Mouse (Mus musculus) cerebellum, postnatal 4 days (tissue): ENCODE measurements around the gene B3galnt2.
"Not testable (repeated sequence)": the region's sequence is repeated elsewhere in the genome, so short reads cannot be mapped to it uniquely, and the experiment has no call there.

ENCODE experiments used
- DNase-seq, 2 experiments: peaks; one replicate each; pipeline ENCODE4 v3.0.0; 2022; ENCODE audit warnings: low spot score in 2 of 2, mixed read lengths in 1 of 2

Gene B3galnt2

DNA sequence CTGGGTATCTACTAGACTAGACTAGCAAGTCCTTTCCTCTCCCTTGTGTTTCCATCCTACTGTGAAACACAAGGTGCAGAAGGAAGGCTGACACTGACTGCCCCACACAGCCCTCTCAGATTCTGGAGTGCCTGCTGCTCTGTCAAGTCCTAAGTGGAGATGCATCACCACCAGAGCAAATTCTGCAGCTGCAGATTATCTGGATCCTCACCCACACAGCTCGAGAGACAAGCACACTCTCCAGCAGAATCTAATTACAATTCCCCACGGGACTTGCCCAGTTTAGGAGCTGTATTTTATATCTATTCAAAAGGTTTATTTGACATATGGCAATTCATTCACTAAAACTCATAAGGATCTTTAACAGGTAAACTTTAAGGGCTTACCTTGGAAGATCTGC is 51.8 kb downstream of the B3galnt2 start:
- no peak for DNase-seq

DNA sequence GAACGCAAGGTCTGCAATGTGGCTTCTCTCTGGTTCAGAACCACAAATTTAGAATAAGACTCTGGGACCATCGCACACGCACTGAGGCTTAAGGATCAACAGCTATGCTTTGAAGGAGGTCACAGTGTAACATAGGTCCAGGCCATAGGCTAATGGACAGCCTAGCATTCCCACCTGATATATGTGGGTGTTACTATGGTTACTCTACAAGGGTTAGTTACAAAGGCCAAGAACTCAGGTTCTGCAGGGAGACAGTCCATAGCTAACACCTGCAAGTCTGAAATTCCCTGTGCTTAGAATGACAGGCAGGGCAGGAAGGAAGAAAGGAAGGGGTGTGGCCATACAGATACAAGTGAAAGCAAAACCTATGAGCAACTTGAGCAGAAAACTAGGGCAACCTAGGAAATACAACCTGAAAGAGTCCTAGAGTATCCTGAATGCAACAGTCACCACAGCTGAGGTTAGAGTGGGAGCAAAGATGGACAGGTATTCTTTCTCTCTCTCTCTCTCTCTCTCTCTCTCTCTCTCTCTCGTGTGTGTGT is 57.3 kb downstream of the B3galnt2 start:
- no peak for DNase-seq

DNA sequence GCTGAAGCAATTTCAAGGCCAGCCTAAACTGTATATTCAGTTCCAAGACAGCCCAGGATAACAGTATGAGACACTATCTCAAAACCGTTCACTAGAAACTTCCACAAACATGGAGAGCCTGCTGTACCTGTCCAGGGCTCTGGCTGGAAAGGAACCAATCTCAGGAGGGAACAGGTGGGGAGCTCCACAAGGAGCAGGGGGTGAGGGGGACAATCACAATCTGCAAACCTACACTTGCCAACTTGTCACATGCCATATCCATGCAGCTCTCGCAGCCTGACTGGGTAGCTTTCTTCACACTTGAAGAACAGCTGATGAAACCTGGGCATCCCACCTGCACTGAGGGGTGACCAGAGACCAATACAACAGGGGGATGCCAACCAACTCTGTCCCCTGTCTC is 59.7 kb downstream of the B3galnt2 start:
- DNase-seq = no peak

GRCm38 (mm10) chr13:14014540-14014939 is 60.3 kb downstream of the B3galnt2 start:
- no peak for DNase-seq

- DNase-seq = no peak
These were observed 61.3 kb downstream of the B3galnt2 start for GRCm38 (mm10) chr13:14015609-14016008.

DNA sequence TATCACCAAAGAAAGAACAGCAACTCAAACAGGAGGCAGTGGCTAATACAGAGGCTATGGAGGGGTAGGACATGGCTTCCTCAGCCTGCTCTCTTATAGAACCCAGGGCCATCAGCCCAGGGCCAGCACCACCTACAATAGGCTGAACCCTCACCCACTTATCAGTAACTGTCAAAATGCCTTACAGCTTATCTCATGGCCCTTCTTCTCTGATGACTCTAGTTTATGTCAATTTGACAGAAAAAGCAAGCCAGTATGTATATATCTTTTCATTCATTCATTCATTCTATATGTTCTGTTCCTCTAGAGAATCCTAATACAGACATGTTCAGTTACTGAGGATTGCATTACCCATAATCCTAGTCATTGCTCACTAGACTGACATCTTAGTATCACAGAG is 64.0 kb downstream of the B3galnt2 start:
- no peak for DNase-seq

- no peak for DNase-seq
These were observed 64.6 kb downstream of the B3galnt2 start for GRCm38 (mm10) chr13:14018852-14019251.

DNA sequence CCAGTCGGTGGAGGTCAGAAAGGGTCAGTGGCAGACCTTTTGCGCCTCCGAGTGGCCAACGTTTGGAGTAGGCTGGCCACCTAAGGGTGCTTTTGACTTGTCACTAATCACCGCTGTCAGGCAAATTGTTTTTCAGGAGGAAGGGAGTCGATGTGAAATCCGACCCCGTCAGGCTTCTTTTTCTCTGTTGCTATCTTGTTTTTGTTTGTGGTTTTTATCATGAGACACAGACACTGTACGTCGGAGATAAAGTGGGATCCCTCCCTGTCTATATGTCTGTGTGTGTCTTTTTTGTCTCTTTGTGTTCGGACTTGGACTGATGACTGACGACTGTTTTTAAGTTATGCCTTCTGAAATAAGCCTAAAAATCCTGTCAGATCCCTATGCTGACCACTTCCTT is 67.1 kb downstream of the B3galnt2 start:
- DNase-seq = not testable (repeated sequence)

GRCm38 (mm10) chr13:14025554-14025953 is 71.3 kb downstream of the B3galnt2 start:
- no peak for DNase-seq

DNA sequence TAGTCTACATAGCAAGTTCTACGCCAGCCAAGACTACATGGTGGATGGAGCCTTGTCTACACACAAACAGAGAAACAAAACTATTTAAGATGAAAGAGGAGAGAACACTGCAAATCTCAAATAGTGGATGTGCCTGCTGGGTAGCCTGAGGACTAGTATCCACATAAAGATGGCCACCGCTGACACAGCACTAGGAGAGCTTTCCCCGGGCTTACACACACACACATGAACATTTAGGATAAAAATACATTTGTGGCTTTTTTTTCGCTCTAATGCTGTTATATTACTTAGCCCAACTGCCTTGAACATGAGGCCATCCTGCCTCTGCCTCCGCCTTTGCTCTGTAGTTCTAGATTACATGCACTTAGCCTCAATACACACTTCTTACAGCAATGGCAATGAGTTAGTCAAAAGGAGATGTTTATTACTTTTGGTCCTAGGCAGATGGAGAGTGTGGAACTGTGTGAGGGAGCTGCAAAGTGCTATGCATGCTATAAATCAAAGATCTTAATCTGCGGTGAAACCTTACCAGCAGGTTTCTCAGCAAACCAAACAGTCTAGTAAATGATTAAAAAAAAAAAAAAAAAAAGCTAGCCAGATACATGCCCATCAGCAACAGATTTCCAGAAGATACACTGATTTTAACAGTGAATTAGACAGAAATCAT is 72.0 kb downstream of the B3galnt2 start:
- DNase-seq = no peak

- no peak for DNase-seq
These were observed 79.2 kb downstream of the B3galnt2 start for GRCm38 (mm10) chr13:14033309-14034072.

GRCm38 (mm10) chr13:14034073-14034348 is 79.7 kb downstream of the B3galnt2 start:
- no peak for DNase-seq

DNA sequence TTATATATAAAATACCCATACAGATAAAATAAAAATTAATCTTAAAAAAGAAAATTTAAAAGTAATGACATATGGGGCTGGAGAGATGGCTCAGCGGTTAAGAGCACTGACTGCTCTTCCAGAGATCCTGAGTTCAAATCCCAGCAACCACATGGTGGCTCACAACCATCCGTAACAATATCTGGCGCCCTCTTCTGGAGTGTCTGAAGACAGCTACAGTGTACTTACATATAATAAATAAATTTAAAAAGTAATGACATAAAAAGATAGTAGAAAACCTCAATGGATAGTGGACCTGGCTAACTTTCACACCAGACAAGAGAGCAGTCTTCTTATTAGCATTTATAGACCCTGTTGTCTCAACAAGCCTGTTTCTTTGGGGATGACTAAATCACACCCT is 81.1 kb downstream of the B3galnt2 start:
- not testable (repeated sequence) for DNase-seq

DNA sequence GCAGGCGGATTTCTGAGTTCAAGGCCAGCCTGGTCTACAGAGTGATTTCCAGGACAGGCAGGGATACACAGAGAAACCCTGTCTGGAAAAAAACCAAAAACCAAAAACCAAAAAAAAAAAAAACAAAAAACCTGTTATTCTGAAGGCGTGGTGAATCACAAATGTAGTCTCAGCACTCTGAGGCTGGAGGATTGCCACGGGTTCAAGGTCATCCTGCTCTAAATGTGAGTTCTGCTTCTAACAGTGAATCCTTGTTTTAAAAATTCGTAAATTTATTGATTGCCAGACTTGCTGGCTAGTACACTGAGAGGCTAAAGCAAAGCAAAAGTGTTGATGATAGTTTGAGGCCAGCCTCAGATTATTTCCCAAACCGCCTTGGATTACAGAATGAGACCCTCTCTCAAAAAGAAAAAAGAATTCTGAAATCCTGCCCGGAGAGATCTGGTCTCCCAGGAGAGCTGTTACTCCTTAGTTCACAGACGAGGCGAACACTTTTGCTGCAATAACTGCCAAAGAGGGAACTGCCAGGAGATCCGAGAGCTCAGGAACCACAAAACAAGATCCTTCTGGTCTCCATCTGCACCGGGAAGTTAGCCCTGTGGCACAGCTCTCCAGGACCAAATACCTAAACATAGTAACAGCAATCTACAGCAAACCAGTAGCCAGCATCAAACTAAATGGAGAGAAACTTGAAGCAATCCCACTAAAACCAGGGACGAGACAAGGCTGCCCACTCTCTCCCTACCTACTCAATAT is 81.8 kb downstream of the B3galnt2 start:
- no peak for DNase-seq

GRCm38 (mm10) chr13:14038911-14039291 is 84.6 kb downstream of the B3galnt2 start:
- no peak for DNase-seq

GRCm38 (mm10) chr13:14039292-14039965 is 85.2 kb downstream of the B3galnt2 start, which contains the start of gene Tbce:
Tbce (minus strand) TSS chr13:14039638.
- DNase-seq = peak; percentile 70 to 88

GRCm38 (mm10) chr13:14040186-14040585 is 85.9 kb downstream of the B3galnt2 start:
- DNase-seq = no peak

DNA sequence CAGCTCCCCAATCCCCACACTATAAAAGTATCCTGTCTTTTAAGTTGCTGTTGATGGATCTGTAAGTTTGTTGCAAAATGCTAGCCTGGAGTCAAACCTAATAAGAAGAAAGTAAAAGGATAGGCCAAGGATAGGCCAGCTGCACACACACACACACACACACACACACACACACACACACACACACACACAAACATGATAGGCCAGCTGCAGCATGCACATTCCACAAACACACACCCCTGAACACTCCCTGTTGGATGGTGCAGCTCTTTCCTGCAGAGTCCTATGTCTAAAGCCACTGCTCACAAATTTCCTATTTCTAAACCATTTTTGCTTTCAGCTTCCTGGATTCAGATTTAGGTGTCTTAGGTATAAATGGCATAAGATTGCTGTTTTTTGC is 89.6 kb downstream of the B3galnt2 start:
- DNase-seq = no peak

DNA sequence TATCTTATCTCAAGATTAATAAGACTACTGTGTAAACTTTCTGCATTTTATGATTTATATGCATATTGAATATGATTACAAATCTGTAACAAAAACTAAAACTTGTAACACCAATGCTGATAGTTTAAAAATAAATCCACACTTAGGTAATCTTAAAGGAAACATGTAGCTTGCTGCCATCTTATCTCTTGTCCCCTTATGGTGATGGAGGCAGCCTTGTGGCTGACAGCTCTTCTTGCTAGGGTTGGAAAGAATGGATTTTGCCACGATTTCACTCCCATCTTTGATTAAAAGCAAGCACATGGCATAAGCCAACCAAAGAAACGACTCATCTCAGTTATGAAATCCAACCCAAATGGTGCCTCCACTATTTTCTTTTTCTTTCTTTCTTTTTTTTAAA is 90.3 kb downstream of the B3galnt2 start:
- no peak for DNase-seq
